Mouse (Mus musculus): ENCODE measurements at regions not wholly inside any gene's neighbourhood (a gene's known extent, or its start where the extent isn't known, plus 50 kb on each side); places are given as distances from the start of the nearest gene placed in this dataset.

DNA sequence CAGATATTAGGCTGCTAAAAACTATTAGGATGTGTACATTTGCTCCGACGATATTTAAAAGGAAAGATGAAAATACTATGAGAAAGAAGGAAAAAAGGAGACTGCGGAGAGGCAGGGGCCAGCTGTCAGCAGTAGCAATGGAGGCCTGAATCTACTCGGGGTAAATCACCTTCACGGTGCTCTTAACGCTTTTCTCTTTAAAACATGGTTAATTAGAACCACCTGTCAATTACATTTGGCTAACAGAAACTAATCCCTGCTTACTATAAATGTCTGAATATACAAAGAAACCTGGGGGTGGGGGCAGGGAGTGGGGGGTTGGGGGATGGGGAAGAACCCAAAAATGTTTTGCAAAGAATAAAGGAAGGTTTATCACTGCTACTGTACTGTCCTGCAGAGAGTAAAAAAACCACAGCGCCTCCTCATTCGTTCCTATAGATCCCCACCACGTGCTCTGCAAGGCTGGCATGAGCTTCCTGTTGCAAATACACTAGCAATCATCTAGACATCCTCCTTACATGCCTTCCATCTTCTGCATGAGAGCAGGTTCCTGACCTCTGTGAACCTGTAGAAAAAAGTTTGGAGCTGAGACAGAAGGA lies 172.5 kb downstream of the Trib2 start:
- no peak for TF ChIP-seq SIN3A (IDR thresholded peaks at IDR 0.05; ENCODE audit: low read length)
- TF ChIP-seq CTCF (conservative IDR thresholded peaks at IDR 0.05 in 1 of 2, IDR thresholded peaks at IDR 0.05 in 1 of 2; ENCODE audit: low read depth in 2 of 2, low read length in 2 of 2) = no peak
- TF ChIP-seq POLR2A (IDR thresholded peaks at IDR 0.05; ENCODE audit: low read depth, low read length) = no peak
- TF ChIP-seq SMC3 (IDR thresholded peaks at IDR 0.05; ENCODE audit: low read depth, low read length) = no peak
- no peak for TF ChIP-seq CHD2 (IDR thresholded peaks at IDR 0.05; ENCODE audit: low read length)
- no peak for TF ChIP-seq MAFK (IDR thresholded peaks at IDR 0.05; ENCODE audit: insufficient replicate concordance, low read length)
- no peak for TF ChIP-seq EP300 (IDR thresholded peaks at IDR 0.05; ENCODE audit: low read length)
- TF ChIP-seq MYC (IDR thresholded peaks at IDR 0.05; ENCODE audit: low read depth, low read length) = no peak
- no peak for TF ChIP-seq JUN (IDR thresholded peaks at IDR 0.05; ENCODE audit: insufficient read depth, low read depth, low read length)
- no peak for TF ChIP-seq ETS1 (conservative IDR thresholded peaks at IDR 0.05; ENCODE audit: low read depth, low read length)
- no peak for TF ChIP-seq ZMIZ1 (IDR thresholded peaks at IDR 0.05; ENCODE audit: low read depth, low read length)
- no peak for TF ChIP-seq RCOR1 (conservative IDR thresholded peaks at IDR 0.05; ENCODE audit: low read depth, low read length)
- no peak for TF ChIP-seq NELFE (IDR thresholded peaks at IDR 0.05; ENCODE audit: low read depth, low read length)
- TF ChIP-seq GABPA (IDR thresholded peaks at IDR 0.05; ENCODE audit: insufficient replicate concordance, low read depth, low read length) = no peak
